Mouse (Mus musculus): ENCODE results near the gene Cyp39a1. TPM values are rescaled to one million over a fixed set of nuclear protein-coding genes. Genes with fewer than 3 reads are reported as not detected.

The Cyp39a1 gene
- 1 to 10 TPM in 1 of 2 experiments, under 1 TPM in 1; 0.09 to 7.1 TPM for polyA plus RNA-seq (2012; fragmentation: generic; extraction: Trizol)

GRCm38 (mm10) chr17:43667290-43667843 lies at the start of gene Cyp39a1:
Cyp39a1 (plus strand) TSS chr17:43667425.

DNA sequence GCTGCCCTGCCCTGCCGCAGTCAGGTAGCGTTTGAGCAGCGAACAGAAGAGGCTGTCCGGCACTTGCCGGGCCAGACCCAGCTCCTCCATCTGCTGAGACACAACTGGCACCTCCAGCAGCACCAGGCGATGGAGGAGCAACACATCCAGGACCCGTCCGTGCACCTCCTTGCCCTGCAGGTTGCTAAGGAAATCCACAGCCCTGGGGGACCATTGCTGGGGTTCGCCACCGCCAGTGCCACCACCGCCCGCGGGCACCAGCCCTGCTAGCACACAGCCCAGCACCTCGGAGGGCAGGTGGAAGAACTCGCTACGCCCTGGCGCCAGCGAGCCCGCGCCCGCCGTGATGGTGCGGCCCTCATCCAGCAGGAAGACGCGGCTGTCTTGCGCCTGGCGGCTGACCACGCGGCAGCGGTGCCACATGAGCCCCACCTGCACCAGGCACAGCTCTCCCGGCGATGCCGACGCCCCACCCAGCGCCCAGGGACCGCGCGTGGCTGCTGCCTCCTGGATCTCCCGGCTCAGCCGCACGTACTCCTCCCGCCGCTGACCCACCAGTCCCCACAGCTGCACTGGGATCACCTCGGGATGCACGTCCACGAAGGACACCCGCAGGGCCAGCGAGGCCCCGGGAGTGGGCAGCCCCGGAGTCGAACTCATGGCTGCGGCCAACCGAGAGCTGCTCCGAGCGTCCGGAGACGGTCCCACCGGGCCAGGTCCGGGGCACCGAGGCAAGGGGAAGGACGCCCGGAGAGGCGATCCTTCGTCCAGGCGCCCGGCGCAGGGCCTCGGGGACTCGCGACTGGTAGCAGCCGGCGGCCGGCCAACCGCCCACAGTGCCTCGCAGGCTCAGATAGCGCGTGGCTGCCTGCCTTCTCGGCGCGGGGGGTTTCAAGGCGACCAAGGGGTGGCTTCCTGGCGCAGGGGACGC lies 37.5 kb upstream of the Cyp39a1 start, which contains the start of gene Tdrd6:
Gene Tdrd6 (minus strand): TSS at position 804 of the 931 bp plus-strand sequence.

DNA sequence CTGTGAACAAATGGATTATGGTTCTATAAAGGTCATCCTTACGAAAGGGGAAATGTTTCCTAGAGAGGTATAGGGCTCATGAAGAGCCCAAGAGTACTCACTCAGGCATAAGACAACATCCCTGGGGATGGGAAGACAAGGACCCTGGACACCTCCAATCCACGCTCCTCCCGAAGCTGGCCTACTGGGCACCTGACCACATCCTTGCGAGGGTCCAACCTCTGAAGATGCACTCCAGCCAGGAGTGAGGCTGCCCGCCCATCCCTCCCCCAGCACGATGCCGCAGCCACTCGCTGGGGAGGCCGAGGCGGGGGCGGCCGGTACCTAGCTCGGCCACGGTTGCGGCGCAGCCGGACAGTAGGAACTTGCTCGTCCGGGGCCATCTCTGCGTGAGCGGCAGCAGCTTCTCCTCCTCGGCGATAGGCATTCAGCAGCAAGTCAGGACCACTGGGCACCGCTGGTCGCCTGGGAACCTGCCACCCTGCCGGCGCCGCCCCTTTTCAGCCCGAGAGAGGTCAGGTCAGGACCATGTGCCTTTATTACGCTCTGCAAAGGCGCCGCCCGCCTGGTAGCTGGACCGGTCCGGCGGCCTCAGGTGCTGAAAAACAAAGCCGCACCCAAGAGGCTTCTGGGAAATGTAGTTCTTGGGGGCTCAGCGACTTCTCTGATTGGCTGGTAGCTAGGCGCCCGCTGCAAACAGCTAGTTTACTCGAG lies 492 bp upstream of the Cyp39a1 start, which contains the start of gene Slc25a27:
Gene Slc25a27 (minus strand): TSS at position 639 of the 714 bp plus-strand sequence.

Other genes with a start within 250 kb of the Cyp39a1 start
- gene Mep1a, start 164.6 kb upstream of the Cyp39a1 start, polyA plus RNA-seq (2012; fragmentation: generic; extraction: Trizol): under 1 TPM; 0.08 to 0.45 TPM
- under 1 TPM; 0.09 to 0.19 TPM for gene Ankrd66, start 123.8 kb upstream of the Cyp39a1 start, polyA plus RNA-seq (2012; fragmentation: generic; extraction: Trizol)
- gene Pla2g7, start 99.3 kb upstream of the Cyp39a1 start, polyA plus RNA-seq (2012; fragmentation: generic; extraction: Trizol): 1 to 10 TPM in 1 of 2 experiments, under 1 TPM in 1; 0.21 to 1.3 TPM
- gene Tdrd6, start 37.1 kb upstream of the Cyp39a1 start, polyA plus RNA-seq (2012; fragmentation: generic; extraction: Trizol): under 1 TPM in 1 of 2 experiments, not detected in 1; 0.02 TPM
- 1 to 10 TPM in 1 of 2 experiments, under 1 TPM in 1; 0.18 to 2.8 TPM for gene Slc25a27, start 211 bp upstream of the Cyp39a1 start, polyA plus RNA-seq (2012; fragmentation: generic; extraction: Trizol)
- gene Rcan2, start 133.9 kb downstream of the Cyp39a1 start, polyA plus RNA-seq (2012; fragmentation: generic; extraction: Trizol): under 1 TPM; 0.06 to 0.27 TPM